In genomic region chr6:99360581-99360980, GRCm38 (mm10) we compare ENCODE assay signal across 28 mouse cellular contexts.
A peak's percentile ranks its signal among the peaks of the same experiment; 100 is the strongest.
DNase-seq lines count a peak whose midpoint lies in the region; ATAC-seq and TF ChIP-seq lines count a peak whose summit lies in the region.
"Had no signal": no experiment of that assay in that cellular context is flagged by ENCODE, and none has a peak within 500 bp of the region (broad histone marks: within the 10 kb centered on the region; RNA-seq: fewer than 3 reads in every experiment).

No protein-coding gene starts in this region.

- H3K9ac ChIP-seq in heart, embryonic 13.5 days, result no peak overlapping the region
- no peak overlapping the region for H3K9ac ChIP-seq in kidney, embryonic 15.5 days
- no peak overlapping the region for H3K9ac ChIP-seq in lung, embryonic 14.5 days
- H3K9ac ChIP-seq: embryonic facial prominence, embryonic 13.5 days; forebrain, embryonic 15.5 days; limb, embryonic 12.5 days; liver, embryonic 15.5 days had no signal

- TF ChIP-seq CTCF in gastrocnemius, adult 2 months (IDR thresholded peaks at IDR 0.05), result no peak
- no peak for TF ChIP-seq CTCF in lung, embryonic 14.5 days (IDR thresholded peaks at IDR 0.05; ENCODE audit: low read depth)

- H3K27ac ChIP-seq in gastrocnemius, adult 2 months, result no peak overlapping the region
- peak overlapping the region; percentile 69 for H3K27ac ChIP-seq in heart, embryonic 13.5 days (replicated peaks)
- 0 out of 2 replicates have a peak overlapping the region, but pooled peaks have one; percentile 33 for H3K27ac ChIP-seq in kidney, embryonic 15.5 days
- H3K27ac ChIP-seq in lung, embryonic 14.5 days (ENCODE audit: low read depth), result peak overlapping the region; percentile 66
- H3K27ac ChIP-seq: embryonic facial prominence, embryonic 13.5 days; forebrain, embryonic 10.5 days; forebrain, embryonic 15.5 days; limb, embryonic 12.5 days; liver, embryonic 15.5 days had no signal

- H3K4me2 ChIP-seq in heart, embryonic 13.5 days, result no peak overlapping the region
- no peak overlapping the region for H3K4me2 ChIP-seq in kidney, embryonic 15.5 days
- no peak overlapping the region for H3K4me2 ChIP-seq in lung, embryonic 14.5 days
- H3K4me2 ChIP-seq: embryonic facial prominence, embryonic 13.5 days; forebrain, embryonic 15.5 days; limb, embryonic 12.5 days; liver, embryonic 15.5 days; midbrain, embryonic 11.5 days had no signal

- no peaks in the 10 kb centered on the region for H3K27me3 ChIP-seq in heart, embryonic 13.5 days (replicated peaks)
- no peaks in the 10 kb centered on the region for H3K27me3 ChIP-seq in kidney, embryonic 15.5 days
- H3K27me3 ChIP-seq in lung, embryonic 14.5 days (ENCODE audit: insufficient read depth, low read length), result no peaks in the 10 kb centered on the region
- H3K27me3 ChIP-seq: CH12.LX; forebrain, embryonic 15.5 days; limb, embryonic 12.5 days; liver, embryonic 15.5 days had no signal

- 63% methylated on average over 4 of the region's 4 CpGs for WGBS in heart, embryonic 13.5 days
- 80% methylated on average over 4 of the region's 4 CpGs for WGBS in kidney, embryonic 15.5 days
- 75% methylated on average over 4 of the region's 4 CpGs for WGBS in lung, embryonic 14.5 days

- H3K4me3 ChIP-seq in gastrocnemius, adult 2 months, result no peak overlapping the region
- H3K4me3 ChIP-seq in heart, embryonic 13.5 days, result no peak overlapping the region
- no peak overlapping the region for H3K4me3 ChIP-seq in kidney, embryonic 15.5 days (replicated peaks)
- H3K4me3 ChIP-seq in lung, embryonic 14.5 days (ENCODE audit: low read depth, low read length), result no peak overlapping the region
- H3K4me3 ChIP-seq: embryonic facial prominence, embryonic 13.5 days; forebrain, embryonic 10.5 days; forebrain, embryonic 15.5 days; limb, embryonic 12.5 days; liver, embryonic 15.5 days had no signal

- intact Hi-C loops in gastrocnemius, adult 2 months (cut with DNase I), result no loop called here

- H3K36me3 ChIP-seq in heart, embryonic 13.5 days, result no peaks in the 10 kb centered on the region
- no peaks in the 10 kb centered on the region for H3K36me3 ChIP-seq in kidney, embryonic 15.5 days
- H3K36me3 ChIP-seq in lung, embryonic 14.5 days (ENCODE audit: insufficient read depth), result no peaks in the 10 kb centered on the region
- H3K36me3 ChIP-seq: embryonic facial prominence, embryonic 13.5 days; forebrain, embryonic 10.5 days; forebrain, embryonic 15.5 days; limb, embryonic 12.5 days; liver, embryonic 15.5 days had no signal

- peak; percentile 25 for DNase-seq in gastrocnemius, adult 2 months
- DNase-seq in gastrocnemius, postnatal 4 days (ENCODE audit: low spot score in 2 of 2), result no peak
- DNase-seq in heart, adult 8-10 months (ENCODE audit: low spot score), result no peak
- DNase-seq in kidney, adult 8-10 months, result no peak
- no peak for DNase-seq in lung, embryonic 14.5 days
- DNase-seq in lung, postnatal 4 days, result no peak
- DNase-seq: adrenal gland, adult 2 months; adrenal gland, postnatal 36 days; cerebellum, adult 18-20 months; cerebellum, postnatal 10 days; gastrocnemius, postnatal 36 days; kidney, adult 18-20 months; kidney, postnatal 14 days; right cerebral cortex, postnatal 25 days; thymus, adult 18-20 months; thymus, postnatal 25 days had no signal

- ATAC-seq in heart, embryonic 13.5 days (ENCODE audit: extremely low read depth, insufficient number of reproducible peaks, low FRiP score, low TSS enrichment), result no peak
- ATAC-seq in kidney, embryonic 15.5 days (replicated peaks; ENCODE audit: low FRiP score), result no peak
- no peak for ATAC-seq in lung, embryonic 14.5 days (ENCODE audit: insufficient read depth)
- ATAC-seq: activated CD4-positive, CD25-positive, alpha-beta regulatory T cell, adult 4 months; forebrain, embryonic 15.5 days; hindbrain, embryonic 16.5 days; midbrain, embryonic 16.5 days had no signal

- H3K9me3 ChIP-seq in heart, embryonic 13.5 days, result no peaks in the 10 kb centered on the region
- no peaks in the 10 kb centered on the region for H3K9me3 ChIP-seq in kidney, embryonic 15.5 days (replicated peaks)
- no peaks in the 10 kb centered on the region for H3K9me3 ChIP-seq in lung, embryonic 14.5 days (ENCODE audit: low read depth, low read length)
- H3K9me3 ChIP-seq: embryonic facial prominence, embryonic 13.5 days; forebrain, embryonic 10.5 days; forebrain, embryonic 15.5 days; limb, embryonic 12.5 days; liver, embryonic 15.5 days had no signal

- H3K4me1 ChIP-seq in heart, embryonic 13.5 days, result peaks cover 35% of the 10 kb centered on the region
- 0 out of 2 replicates have a peak, but pooled peaks cover 2% of the 10 kb centered on the region for H3K4me1 ChIP-seq in kidney, embryonic 15.5 days
- H3K4me1 ChIP-seq in lung, embryonic 14.5 days (ENCODE audit: insufficient read depth), result no peaks in the 10 kb centered on the region; the same call in 1 of the 2 replicates
- H3K4me1 ChIP-seq: forebrain, embryonic 10.5 days; limb, embryonic 12.5 days had no signal
